Mouse (Mus musculus) MEL (cell line): ENCODE measurements at regions not wholly inside any gene's neighbourhood (a gene's known extent, or its start where the extent isn't known, plus 50 kb on each side); places are given as distances from the start of the nearest gene placed in this dataset.

Experiments used
- DNase-seq: peaks from one replicate; pipeline ENCODE4 v3.0.0; 2011; ENCODE audit warnings: low read depth, low spot score
- H3K27ac ChIP-seq: 2 replicates; pipeline ENCODE4 v1.5.1; 2012; ENCODE audit warnings: low read depth, mild to moderate bottlenecking, control low read depth, low read length, moderate library complexity; ENCODE audit not compliant: control insufficient read depth
- H3K27me3 ChIP-seq, 2 experiments: fragments of 150-350 bp in 1 of 2; sonication (generic) in 1 of 2; 2 replicates each; pipeline ENCODE4 v1.6.1; 2012; ENCODE audit warnings: low read length in 2 of 2, mild to moderate bottlenecking in 2 of 2, improper control_type of control experiment in 1 of 2, moderate library complexity in 1 of 2; ENCODE audit not compliant: insufficient read depth in 2 of 2, control insufficient read depth in 1 of 2
- H3K36me3 ChIP-seq, 2 experiments: 2 replicates each; pipeline ENCODE4 v1.6.1; 2012 to 2014; ENCODE audit warnings: low read length in 2 of 2, improper control_type of control experiment in 1 of 2, inconsistent platforms in 1 of 2, mild to moderate bottlenecking in 1 of 2; ENCODE audit not compliant: insufficient read depth in 2 of 2, control insufficient read depth in 1 of 2
- H3K4me1 ChIP-seq, 2 experiments: fragments of 150-350 bp in 1 of 2; sonication (generic) in 1 of 2; 2 replicates each; pipeline ENCODE4 v1.6.1; 2012; ENCODE audit warnings: low read length in 2 of 2, improper control_type of control experiment in 1 of 2, mild to moderate bottlenecking in 1 of 2; ENCODE audit not compliant: insufficient read depth in 2 of 2, control insufficient read depth in 1 of 2
- H3K4me3 ChIP-seq, 2 experiments: fragments of 150-350 bp in 1 of 2; sonication (generic) in 1 of 2; 2 replicates each; pipeline ENCODE4 v1.5.1; 2012; ENCODE audit warnings: low read depth in 2 of 2, low read length in 2 of 2, mild to moderate bottlenecking in 2 of 2, moderate library complexity in 2 of 2, control low read depth in 1 of 2, improper control_type of control experiment in 1 of 2; ENCODE audit not compliant: control insufficient read depth in 1 of 2, insufficient read depth in 1 of 2
- H3K79me2 ChIP-seq: 2 replicates; pipeline ENCODE4 v1.6.1; 2012; ENCODE audit warnings: mild to moderate bottlenecking, low read length, moderate library complexity; ENCODE audit not compliant: control insufficient read depth, poor library complexity, insufficient read depth
- H3K9ac ChIP-seq: 2 replicates; pipeline ENCODE4 v1.6.1; 2012; ENCODE audit warnings: low read depth, mild to moderate bottlenecking, control low read depth, low read length, moderate library complexity; ENCODE audit not compliant: control insufficient read depth, poor library complexity, severe bottlenecking
- H3K9me3 ChIP-seq: fragments of 150-350 bp; sonication (generic); replicated peaks from 2 replicates; pipeline ENCODE4 v1.6.1; 2012; ENCODE audit warnings: mild to moderate bottlenecking, low read length, improper control_type of control experiment, moderate library complexity; ENCODE audit not compliant: insufficient read depth
- CHD1 ChIP-seq: IDR thresholded peaks from 2 replicates; pipeline ENCODE4 v1.6.1; 2012; ENCODE audit warnings: low read depth, mild to moderate bottlenecking, inconsistent platforms, low read length, improper control_type of control experiment
- CTCF ChIP-seq, 3 experiments: IDR thresholded peaks in 2 of 3; conservative IDR thresholded peaks in 1 of 3; 2 replicates each; pipeline ENCODE4 v1.5.1; 2011 to 2012; ENCODE audit warnings: low read length in 3 of 3, low read depth in 2 of 3, mild to moderate bottlenecking in 2 of 3, improper control_type of control experiment in 1 of 3, inconsistent platforms in 1 of 3, mixed read lengths in 1 of 3, moderate library complexity in 1 of 3; ENCODE audit not compliant: control insufficient read depth in 1 of 3, insufficient read depth in 1 of 3, poor library complexity in 1 of 3, severe bottlenecking in 1 of 3
- E2F4 ChIP-seq: IDR thresholded peaks from 2 replicates; pipeline ENCODE4 v1.6.1; 2011; ENCODE audit warnings: low read depth, low read length, improper control_type of control experiment, borderline replicate concordance
- ELF1 ChIP-seq: IDR thresholded peaks from 2 replicates; pipeline ENCODE4 v1.6.1; 2014; ENCODE audit warnings: low read depth, mild to moderate bottlenecking, inconsistent platforms, low read length, improper control_type of control experiment, moderate library complexity
- EP300 ChIP-seq, 2 experiments: IDR thresholded peaks; 2 replicates each; pipeline ENCODE4 v1.6.1; 2011; ENCODE audit warnings: improper control_type of control experiment in 2 of 2, low read length in 2 of 2, low read depth in 1 of 2, mild to moderate bottlenecking in 1 of 2
- ETS1 ChIP-seq: IDR thresholded peaks from 2 replicates; pipeline ENCODE4 v1.6.1; 2012; ENCODE audit warnings: low read depth, mild to moderate bottlenecking, inconsistent platforms, low read length, improper control_type of control experiment, moderate library complexity
- GATA1 ChIP-seq: IDR thresholded peaks from 2 replicates; pipeline ENCODE4 v1.6.1; 2011; ENCODE audit warnings: low read depth, low read length, improper control_type of control experiment
- JUND ChIP-seq: IDR thresholded peaks from 2 replicates; pipeline ENCODE4 v1.6.1; 2011; ENCODE audit warnings: low read depth, mild to moderate bottlenecking, improper control_type of control experiment, low read length
- KAT2A ChIP-seq: conservative IDR thresholded peaks from 2 replicates; pipeline ENCODE4 v1.6.1; 2012; ENCODE audit warnings: low read depth, low read length, improper control_type of control experiment, inconsistent platforms
- MAFK ChIP-seq: IDR thresholded peaks from 2 replicates; pipeline ENCODE4 v1.6.1; 2011; ENCODE audit warnings: low read depth, mild to moderate bottlenecking, low read length, improper control_type of control experiment, borderline replicate concordance
- MAX ChIP-seq: IDR thresholded peaks from 2 replicates; pipeline ENCODE4 v1.6.1; 2011; ENCODE audit warnings: low read length, improper control_type of control experiment
- MAZ ChIP-seq: IDR thresholded peaks from 2 replicates; pipeline ENCODE4 v1.6.1; 2012; ENCODE audit warnings: low read depth, mild to moderate bottlenecking, inconsistent platforms, low read length, improper control_type of control experiment
- MXI1 ChIP-seq: IDR thresholded peaks from 2 replicates; pipeline ENCODE4 v1.6.1; 2011; ENCODE audit warnings: mild to moderate bottlenecking, low read depth, low read length, improper control_type of control experiment
- MYB ChIP-seq: IDR thresholded peaks from 2 replicates; pipeline ENCODE4 v1.6.1; 2011; ENCODE audit warnings: mild to moderate bottlenecking, low read depth, low read length, improper control_type of control experiment
- MYC ChIP-seq: IDR thresholded peaks from 2 replicates; pipeline ENCODE4 v1.6.1; 2011; ENCODE audit warnings: low read depth, mild to moderate bottlenecking, low read length, improper control_type of control experiment, moderate library complexity
- NELFE ChIP-seq: IDR thresholded peaks from 2 replicates; pipeline ENCODE4 v1.6.1; 2011; ENCODE audit warnings: low read depth, low read length, improper control_type of control experiment
- NRF1 ChIP-seq: IDR thresholded peaks from 2 replicates; pipeline ENCODE4 v1.6.1; 2014; ENCODE audit warnings: low read depth, mild to moderate bottlenecking, inconsistent platforms, low read length, improper control_type of control experiment, moderate library complexity; ENCODE audit not compliant: poor library complexity, insufficient read depth, severe bottlenecking
- POLR2AphosphoS2 ChIP-seq: IDR thresholded peaks from 2 replicates; pipeline ENCODE4 v1.6.1; 2011; ENCODE audit warnings: low read length, improper control_type of control experiment
- POLR2AphosphoS5 ChIP-seq: IDR thresholded peaks from 2 replicates; pipeline ENCODE4 v1.6.1; 2012; ENCODE audit warnings: low read depth, borderline replicate concordance, mild to moderate bottlenecking, inconsistent platforms, low read length, moderate library complexity, mixed read lengths
- RCOR1 ChIP-seq: IDR thresholded peaks from 2 replicates; pipeline ENCODE4 v1.6.1; 2012; ENCODE audit warnings: low read depth, mild to moderate bottlenecking, inconsistent platforms, low read length, improper control_type of control experiment
- SMC3 ChIP-seq: IDR thresholded peaks from 2 replicates; pipeline ENCODE4 v1.6.1; 2011; ENCODE audit warnings: low read depth, low read length, improper control_type of control experiment
- TAL1 ChIP-seq: IDR thresholded peaks from 2 replicates; pipeline ENCODE4 v1.6.1; 2012; ENCODE audit warnings: mild to moderate bottlenecking, inconsistent platforms, low read length, moderate library complexity, mixed read lengths
- TBP ChIP-seq: IDR thresholded peaks from 2 replicates; pipeline ENCODE4 v1.8.0; 2011; ENCODE audit warnings: low read depth, low read length, improper control_type of control experiment
- TCF12 ChIP-seq: IDR thresholded peaks from 2 replicates; pipeline ENCODE4 v1.6.1; 2014; ENCODE audit warnings: low read depth, mild to moderate bottlenecking, inconsistent platforms, low read length, improper control_type of control experiment, moderate library complexity
- UBTF ChIP-seq: IDR thresholded peaks from 2 replicates; pipeline ENCODE4 v1.6.1; 2012; ENCODE audit warnings: low read depth, mild to moderate bottlenecking, inconsistent platforms, low read length, improper control_type of control experiment, moderate library complexity, borderline replicate concordance; ENCODE audit not compliant: insufficient read depth
- USF1 ChIP-seq: IDR thresholded peaks from 2 replicates; pipeline ENCODE4 v1.6.1; 2014; ENCODE audit warnings: low read depth, mild to moderate bottlenecking, inconsistent platforms, low read length, improper control_type of control experiment, moderate library complexity
- USF2 ChIP-seq, 2 experiments: IDR thresholded peaks; 2 replicates each; pipeline ENCODE4 v1.6.1; 2011 to 2012; ENCODE audit warnings: improper control_type of control experiment in 2 of 2, low read length in 2 of 2, borderline replicate concordance in 1 of 2, inconsistent platforms in 1 of 2, low read depth in 1 of 2, mild to moderate bottlenecking in 1 of 2; ENCODE audit not compliant: insufficient read depth in 1 of 2
- ZC3H11A ChIP-seq: IDR thresholded peaks from 2 replicates; pipeline ENCODE4 v1.6.1; 2012; ENCODE audit warnings: low read depth, mild to moderate bottlenecking, inconsistent platforms, low read length, improper control_type of control experiment
- ZKSCAN1 ChIP-seq: IDR thresholded peaks from 2 replicates; pipeline ENCODE4 v1.6.1; 2012; ENCODE audit warnings: low read depth, mild to moderate bottlenecking, inconsistent platforms, low read length, improper control_type of control experiment, moderate library complexity
- ZNF384 ChIP-seq: IDR thresholded peaks from 2 replicates; pipeline ENCODE4 v1.6.1; 2012; ENCODE audit warnings: low read depth, mild to moderate bottlenecking, inconsistent platforms, low read length, improper control_type of control experiment

DNA sequence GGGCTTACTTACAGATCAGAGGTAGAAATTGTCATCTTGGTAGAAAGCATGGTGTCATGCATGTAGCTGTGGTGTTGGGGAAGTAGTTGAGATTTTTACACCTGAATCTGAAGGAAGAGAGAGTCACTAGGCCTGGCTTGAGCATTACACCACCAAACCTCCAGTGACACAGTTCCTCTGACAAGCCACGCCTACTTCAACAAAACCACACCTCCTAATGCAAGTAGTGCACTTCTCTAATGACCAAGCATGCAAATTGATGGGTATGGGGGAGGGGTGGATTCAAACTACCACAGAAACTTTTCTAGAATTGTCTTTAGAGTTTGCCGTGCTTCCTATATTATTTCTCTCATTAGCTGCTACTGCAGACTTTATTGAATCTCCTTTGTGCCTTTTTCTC, 136.8 kb upstream of the Xrcc4 start:
- Histone ChIP-seq H3K36me3 (no peaks in the 10 kb centered on the region), H3K79me2 (no peaks in the 10 kb centered on the region), H3K27me3 (no peaks in the 10 kb centered on the region), H3K4me3 (no peak overlapping the region), H3K9ac (no peak overlapping the region), H3K4me1 (no peaks in the 10 kb centered on the region), H3K9me3 (no peaks in the 10 kb centered on the region), H3K27ac (no peak overlapping the region)
- TF ChIP-seq TCF12 = no peak
- TF ChIP-seq POLR2AphosphoS5 = no peak
- TF ChIP-seq JUND = no peak
- TF ChIP-seq TBP = no peak
- TF ChIP-seq NELFE = no peak
- TF ChIP-seq MXI1 = no peak
- TF ChIP-seq CHD1 = no peak
- TF ChIP-seq KAT2A = no peak
- no peak for TF ChIP-seq ZKSCAN1
- no peak for TF ChIP-seq TAL1
- no peak for TF ChIP-seq MAX
- TF ChIP-seq MYB = no peak
- no peak for TF ChIP-seq E2F4
- TF ChIP-seq GATA1 = no peak
- TF ChIP-seq EP300 (IDR thresholded peaks at IDR 0.05; ENCODE audit: low read depth in 1 of 2, low read length in 2 of 2) = no peak
- no peak for TF ChIP-seq MAFK
- DNase-seq = no peak

DNA sequence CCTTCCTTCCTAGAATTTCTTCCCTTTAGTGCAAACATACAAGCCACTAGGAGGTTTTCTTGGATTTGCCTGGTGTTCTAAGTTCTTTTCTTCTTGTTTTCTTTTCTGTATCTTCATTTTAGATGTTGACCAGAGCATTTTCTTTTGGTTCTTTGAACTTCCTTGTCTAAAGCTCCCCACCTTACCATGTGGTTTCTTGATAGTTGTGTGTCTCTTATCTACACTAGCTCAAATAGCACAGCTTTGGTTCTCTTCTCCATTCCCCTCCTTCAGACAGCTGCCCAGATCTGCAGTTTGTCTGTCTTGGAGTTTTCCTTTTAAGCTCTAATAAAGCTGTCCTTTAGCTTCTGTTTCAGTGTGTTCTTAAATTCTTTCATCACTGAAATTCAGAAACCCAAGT, 123.0 kb upstream of the Xrcc4 start:
- Histone ChIP-seq H3K27me3 (no peaks in the 10 kb centered on the region), H3K36me3 (peaks cover 0 to 2% of the 10 kb centered on the region in 2 experiments; a peak in 2 of 4 replicates), H3K9ac (no peak overlapping the region), H3K4me3 (no peak overlapping the region), H3K27ac (no peak overlapping the region), H3K4me1 (no peaks in the 10 kb centered on the region; a peak in 1 of 4 replicates), H3K9me3 (no peaks in the 10 kb centered on the region), H3K79me2 (no peaks in the 10 kb centered on the region)
- peak; percentile 49 for DNase-seq
- TF ChIP-seq ZKSCAN1 (no peak), MYC (0 out of 2 replicates have a peak, but pooled peaks have one; percentile 29), MAZ (no peak), UBTF (no peak), USF2 (IDR thresholded peaks at IDR 0.05; ENCODE audit: borderline replicate concordance in 1 of 2, insufficient read depth in 1 of 2, low read depth in 1 of 2, low read length in 2 of 2) (no peak), SMC3 (no peak), MYB (no peak), RCOR1 (0 out of 2 replicates have a peak, but pooled peaks have one; percentile 26), ETS1 (no peak), POLR2AphosphoS2 (no peak), GATA1 (peak; percentile 70), E2F4 (no peak), CHD1 (no peak), TAL1 (no peak), ELF1 (no peak), TBP (no peak), NRF1 (no peak), POLR2AphosphoS5 (no peak), ZC3H11A (no peak), MAX (no peak), ZNF384 (no peak), CTCF (IDR thresholded peaks at IDR 0.05 in 2 of 3, conservative IDR thresholded peaks at IDR 0.05 in 1 of 3; ENCODE audit: control insufficient read depth in 1 of 3, insufficient read depth in 1 of 3, low read depth in 2 of 3, low read length in 3 of 3, poor library complexity in 1 of 3, severe bottlenecking in 1 of 3) (no peak), USF1 (no peak), TCF12 (0 out of 2 replicates have a peak, but pooled peaks have one; percentile 35), JUND (no peak), MAFK (no peak)
